Mouse (Mus musculus) kidney, adult 2 months (tissue): ENCODE measurements around the gene Vtn.

Source experiments
- CTCF ChIP-seq: fragments of 200-500 bp; conservative IDR thresholded peaks from 2 replicates; pipeline ENCODE4 v1.5.1; 2011; ENCODE audit warnings: low read depth, mild to moderate bottlenecking, control low read depth, low read length, moderate library complexity, mixed read lengths; ENCODE audit not compliant: insufficient read depth, insufficient read length
- POLR2A ChIP-seq: fragments of 200-500 bp; IDR thresholded peaks from one replicate; pipeline ENCODE4 v1.6.1; 2011; ENCODE audit warnings: low read depth, low read length, control low read depth

GRCm38 (mm10) chr11:78550168-78551058 lies 51.5 kb downstream of the Vtn start, which contains the start of gene Tmem97:
- TF ChIP-seq CTCF (no peak), POLR2A (peak; percentile 48)
